Comparison of ENCODE assay signal across 7 mouse cellular contexts in the genomic region with DNA sequence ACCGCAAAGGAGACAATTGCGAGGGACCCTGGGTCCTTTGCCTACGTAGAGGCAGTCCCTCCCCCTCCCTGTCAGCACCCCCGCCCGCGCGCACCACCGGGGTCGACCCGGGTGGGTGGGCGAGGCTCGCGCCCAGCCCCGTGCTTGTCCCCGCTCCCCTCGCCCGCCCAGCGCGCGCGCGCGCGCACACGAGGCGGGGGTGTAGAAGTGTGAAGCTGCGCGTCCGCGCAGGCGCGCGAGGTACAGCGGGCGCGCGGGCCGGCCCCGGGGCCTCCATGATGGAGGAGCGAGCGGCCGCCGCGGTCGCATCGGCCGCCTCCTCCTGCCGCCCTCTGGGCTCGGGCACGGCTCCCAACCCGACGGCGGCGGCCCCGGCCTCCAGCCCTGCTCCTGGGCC. TPM values are rescaled to one million over a fixed set of nuclear protein-coding genes. Genes with fewer than 3 reads are reported as not detected.
DNase-seq lines count a peak whose midpoint lies in the region; ATAC-seq lines count a peak whose summit lies in the region.

No protein-coding gene starts in this region.

- H3K27ac ChIP-seq in hindbrain, embryonic 15.5 days (replicated peaks), result peak overlapping the region; percentile 99

- peak overlapping the region; percentile 81 for H3K4me2 ChIP-seq in hindbrain, embryonic 15.5 days

- H3K9me3 ChIP-seq in hindbrain, embryonic 15.5 days, result no peaks in the 10 kb centered on the region
- H3K9me3 ChIP-seq in megakaryocyte, embryonic 14.5 days, result no peaks in the 10 kb centered on the region

- peak; percentile 82 to 92 for DNase-seq in adrenal gland, adult (ENCODE audit: inconsistent age in 2 of 2, low spot score in 1 of 2)
- DNase-seq in cerebellum, postnatal 25 days, result peak; percentile 87 to 92
- DNase-seq in frontal cortex, postnatal 36 days (ENCODE audit: low spot score in 2 of 2), result peak; percentile 70 to 74
- peak; percentile 59 to 92 for DNase-seq in left cerebral cortex, postnatal 10 days (ENCODE audit: extremely low spot score in 1 of 2, low spot score in 2 of 2)
- peak; percentile 83 for DNase-seq in right cerebral cortex, postnatal 25 days

- no peaks in the 10 kb centered on the region for H3K36me3 ChIP-seq in hindbrain, embryonic 15.5 days
- peaks cover 57% of the 10 kb centered on the region for H3K36me3 ChIP-seq in megakaryocyte, embryonic 14.5 days (replicated peaks; ENCODE audit: low read length)

- peaks cover 87% of the 10 kb centered on the region for H3K4me1 ChIP-seq in hindbrain, embryonic 15.5 days (replicated peaks)
- peaks cover 57% of the 10 kb centered on the region for H3K4me1 ChIP-seq in megakaryocyte, embryonic 14.5 days

- intact Hi-C loops in left cerebral cortex, postnatal 10 days (cut with DNase I), result no loop called here

- WGBS in hindbrain, embryonic 15.5 days, result under 1% methylated on average over 43 of the region's 55 CpGs

- H3K27me3 ChIP-seq in hindbrain, embryonic 15.5 days, result no peaks in the 10 kb centered on the region
- no peaks in the 10 kb centered on the region for H3K27me3 ChIP-seq in megakaryocyte, embryonic 14.5 days (replicated peaks)

- H3K9ac ChIP-seq in hindbrain, embryonic 15.5 days, result peak overlapping the region; percentile 100

- peak overlapping the region; percentile 92 for H3K4me3 ChIP-seq in hindbrain, embryonic 15.5 days
- peak overlapping the region; percentile 98 for H3K4me3 ChIP-seq in megakaryocyte, embryonic 14.5 days (replicated peaks)

- ATAC-seq in hindbrain, embryonic 15.5 days (ENCODE audit: low FRiP score, low read depth), result peak; percentile 73

RNA-seq across cellular contexts. Expression of gene Strn4, which starts 0.4 kb away (rescaled TPM):
- polyA plus RNA-seq in hindbrain, embryonic 15.5 days (2015; fragmentation: Nextera tagmentation; extraction: Ambion mirVana), result 171 and 184 TPM in 2 replicates
- total RNA-seq in left cerebral cortex, postnatal 10 days (2021), result 100 to 1,000 TPM; 269 to 272 TPM
- 83.0 and 118 TPM in 2 replicates for polyA plus RNA-seq in megakaryocyte, embryonic 14.5 days (2012; ENCODE audit: insufficient read depth, low replicate concordance)

RNA-seq across cellular contexts. Expression of gene Fkrp, which starts 0.5 kb away (rescaled TPM):
- polyA plus RNA-seq in hindbrain, embryonic 15.5 days (2015; fragmentation: Nextera tagmentation; extraction: Ambion mirVana), result 46.5 and 50.9 TPM in 2 replicates
- total RNA-seq in left cerebral cortex, postnatal 10 days (2021), result 10 to 100 TPM; 49.9 to 51.7 TPM
- polyA plus RNA-seq in megakaryocyte, embryonic 14.5 days (2012; ENCODE audit: insufficient read depth, low replicate concordance), result 14.8 and 21.1 TPM in 2 replicates

RNA-seq across cellular contexts. Expression of gene Prkd2, which starts 26.6 kb away (rescaled TPM):
- polyA plus RNA-seq in hindbrain, embryonic 15.5 days (2015; fragmentation: Nextera tagmentation; extraction: Ambion mirVana), result 6.2 and 6.7 TPM in 2 replicates
- total RNA-seq in left cerebral cortex, postnatal 10 days (2021), result 1 to 10 TPM; 6.4 to 6.8 TPM
- 54.4 and 70.1 TPM in 2 replicates for polyA plus RNA-seq in megakaryocyte, embryonic 14.5 days (2012; ENCODE audit: insufficient read depth, low replicate concordance)

RNA-seq across cellular contexts. Expression of gene Slc1a5, which starts 34.9 kb away (rescaled TPM):
- 11.6 and 13.7 TPM in 2 replicates for polyA plus RNA-seq in hindbrain, embryonic 15.5 days (2015; fragmentation: Nextera tagmentation; extraction: Ambion mirVana)
- 1 to 10 TPM; 3.9 to 4.3 TPM for total RNA-seq in left cerebral cortex, postnatal 10 days (2021)
- polyA plus RNA-seq in megakaryocyte, embryonic 14.5 days (2012; ENCODE audit: insufficient read depth, low replicate concordance), result 35.2 and 52.2 TPM in 2 replicates

RNA-seq across cellular contexts. Expression of gene Dact3, which starts 59.0 kb away (rescaled TPM):
- 5.1 and 5.6 TPM in 2 replicates for polyA plus RNA-seq in hindbrain, embryonic 15.5 days (2015; fragmentation: Nextera tagmentation; extraction: Ambion mirVana)
- 100 to 1,000 TPM; 103 TPM for total RNA-seq in left cerebral cortex, postnatal 10 days (2021)
- 3.3 and 10.9 TPM in 2 replicates for polyA plus RNA-seq in megakaryocyte, embryonic 14.5 days (2012; ENCODE audit: insufficient read depth, low replicate concordance)

Comparison
In these comparisons a context has a peak if more than half of its experiments do, and no peak if none do; other contexts are left out.
1. Peak in every context shown above with its lines: DNase-seq, ATAC-seq, H3K4me3 ChIP-seq and H3K27ac ChIP-seq.